Mouse (Mus musculus) left cerebral cortex, adult 8-10 months (tissue): ENCODE results near the gene Hnrnpll. TPM values are rescaled to one million over a fixed set of nuclear protein-coding genes. Genes with fewer than 3 reads are reported as not detected.
A peak's percentile ranks its signal among the peaks of the same experiment; 100 is the strongest.

Source experiments
- DNase-seq, 2 experiments: peaks; one replicate each; pipeline ENCODE4 v3.0.0; 2022; ENCODE audit warnings: low spot score in 2 of 2
- total RNA-seq, 4 experiments: library from RNA; stranded (reverse); gene quantifications; 2 replicates each; pipeline ENCODE4 v1.2.4; 2022

Hnrnpll gene
- total RNA-seq, result 10 to 100 TPM; 56.0 to 60.9 (median 58.8) TPM

DNA sequence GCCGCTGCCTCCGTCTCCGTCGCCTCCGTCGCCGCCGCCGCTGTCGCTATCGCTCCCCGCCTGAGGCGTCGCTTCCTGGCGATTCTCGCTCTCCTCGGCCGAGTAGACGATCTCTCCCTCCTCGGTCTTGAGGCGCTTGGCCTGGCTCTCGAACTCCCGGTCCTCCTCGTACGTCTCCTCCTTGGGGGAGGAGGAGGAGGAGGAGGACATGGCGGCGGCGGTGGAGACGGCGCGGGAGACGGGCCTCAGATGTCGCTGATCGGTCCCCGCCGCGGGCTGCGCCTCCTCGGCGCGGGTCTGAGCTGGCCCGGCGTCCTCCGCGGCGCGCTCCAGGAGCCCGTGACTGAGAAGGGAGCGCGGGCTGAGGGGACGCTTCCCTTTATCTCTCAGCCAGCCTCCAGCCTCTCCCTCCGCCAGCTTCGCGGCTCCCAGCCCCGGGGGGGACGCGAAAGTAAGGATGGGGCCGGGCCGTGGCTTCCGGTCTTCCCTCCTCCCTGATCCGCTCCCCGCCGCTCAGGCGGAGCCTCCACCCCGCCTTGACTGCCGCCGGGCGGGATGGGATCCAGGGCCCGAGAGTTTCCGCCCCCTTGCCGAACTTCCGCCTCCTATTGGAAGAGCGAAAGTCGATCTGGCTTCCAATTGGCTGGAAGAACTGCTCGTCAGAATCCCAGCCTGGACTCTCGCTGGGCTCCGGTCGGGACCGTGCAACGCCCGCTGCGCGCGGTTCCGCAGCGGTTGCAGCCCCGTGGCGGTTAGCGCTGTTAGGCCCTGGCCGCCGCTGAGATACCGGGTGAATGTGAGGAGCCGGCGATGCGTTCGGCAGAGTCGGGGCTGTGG lies at the start of gene Hnrnpll:
TSS of gene Hnrnpll (minus strand) at position 552 of the 837 bp plus-strand sequence.
- DNase-seq, result peak; percentile 94 to 99

DNA sequence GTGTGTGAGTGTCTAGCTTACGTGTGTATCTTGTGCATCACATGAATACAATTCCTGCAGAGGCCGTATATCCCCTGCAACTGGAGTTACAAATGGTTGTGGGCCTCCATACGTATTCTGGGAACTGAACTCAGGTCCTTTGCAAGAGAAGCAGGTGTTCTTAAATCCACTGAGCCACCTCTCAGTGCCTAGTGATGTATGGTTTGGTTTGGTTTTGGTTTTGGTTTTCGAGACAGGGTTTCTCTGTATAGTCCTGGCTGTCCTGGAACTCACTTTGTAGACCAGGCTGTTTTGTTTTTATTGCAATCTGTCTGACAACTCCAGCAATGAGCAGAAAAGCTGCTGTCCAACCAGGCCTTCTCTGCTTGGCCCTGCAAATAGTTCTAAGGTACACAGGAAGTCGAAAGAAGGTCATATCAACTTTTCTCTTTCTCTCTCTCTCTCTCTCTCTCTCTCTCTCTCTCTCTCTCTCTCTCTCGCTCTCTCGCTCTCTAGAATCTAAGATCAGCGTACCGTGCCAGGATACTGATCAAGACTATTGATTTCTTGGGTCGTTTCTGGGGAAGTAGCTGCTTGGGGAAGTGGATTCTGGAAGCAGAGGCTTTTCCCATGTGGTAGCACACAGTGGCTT lies 43.3 kb upstream of the Hnrnpll start:
- DNase-seq, result no peak

DNA sequence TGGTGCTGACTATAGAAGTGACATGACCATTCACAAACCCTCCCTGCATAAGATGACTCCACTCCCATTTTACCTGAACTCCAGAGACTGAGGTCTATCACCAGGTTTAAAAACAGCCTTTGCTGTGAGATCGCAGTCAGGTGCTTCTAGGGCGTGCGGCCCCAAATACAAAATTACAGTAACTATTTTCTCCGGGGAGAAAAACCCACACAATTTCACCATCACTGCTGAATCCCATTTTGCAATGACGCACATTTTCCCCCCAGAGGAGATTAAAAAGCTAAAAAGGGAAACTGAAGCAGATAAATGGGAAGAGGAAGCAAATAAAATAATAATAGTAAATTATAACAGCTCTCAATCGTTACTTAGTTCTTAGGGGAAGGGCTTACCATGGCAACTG lies 37.7 kb upstream of the Hnrnpll start:
- no peak for DNase-seq

DNA sequence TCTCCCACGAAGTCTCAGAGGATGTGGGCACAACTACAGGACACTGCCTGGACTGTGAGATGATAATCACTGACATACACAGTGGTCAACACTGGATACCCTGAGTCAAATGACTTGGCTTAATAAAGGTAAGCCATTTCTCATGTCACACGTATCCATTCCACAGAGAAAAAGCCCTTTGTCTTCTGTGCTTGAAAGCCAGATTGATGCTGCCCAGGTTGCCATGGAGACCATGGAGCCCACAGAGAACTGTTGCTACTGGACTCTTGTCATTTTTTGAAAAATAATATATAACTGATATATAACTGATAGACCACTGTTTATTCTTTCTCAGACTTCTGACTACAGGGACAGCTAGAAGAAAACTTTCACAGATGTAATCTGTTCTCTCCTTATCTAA lies 35.1 kb upstream of the Hnrnpll start:
- DNase-seq, result no peak

DNA sequence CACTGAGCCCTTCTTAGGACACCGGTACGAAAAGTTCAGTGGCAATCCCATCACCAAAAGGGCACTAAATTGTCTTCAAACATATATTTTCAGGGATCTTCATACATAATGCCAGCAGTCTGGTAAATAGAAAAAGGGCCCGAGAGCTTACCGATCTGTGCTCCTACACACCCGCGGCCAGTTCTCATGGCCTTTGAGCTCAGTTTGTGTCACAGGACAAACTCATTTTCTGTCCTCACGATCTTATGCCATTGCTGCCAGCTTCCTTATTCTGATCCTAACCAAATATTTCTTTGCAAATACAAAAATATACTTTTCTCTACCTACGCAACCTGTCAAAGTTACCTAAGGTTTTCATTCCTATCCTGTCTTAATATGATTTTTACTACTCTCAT lies 34.6 kb upstream of the Hnrnpll start:
- no peak for DNase-seq

DNA sequence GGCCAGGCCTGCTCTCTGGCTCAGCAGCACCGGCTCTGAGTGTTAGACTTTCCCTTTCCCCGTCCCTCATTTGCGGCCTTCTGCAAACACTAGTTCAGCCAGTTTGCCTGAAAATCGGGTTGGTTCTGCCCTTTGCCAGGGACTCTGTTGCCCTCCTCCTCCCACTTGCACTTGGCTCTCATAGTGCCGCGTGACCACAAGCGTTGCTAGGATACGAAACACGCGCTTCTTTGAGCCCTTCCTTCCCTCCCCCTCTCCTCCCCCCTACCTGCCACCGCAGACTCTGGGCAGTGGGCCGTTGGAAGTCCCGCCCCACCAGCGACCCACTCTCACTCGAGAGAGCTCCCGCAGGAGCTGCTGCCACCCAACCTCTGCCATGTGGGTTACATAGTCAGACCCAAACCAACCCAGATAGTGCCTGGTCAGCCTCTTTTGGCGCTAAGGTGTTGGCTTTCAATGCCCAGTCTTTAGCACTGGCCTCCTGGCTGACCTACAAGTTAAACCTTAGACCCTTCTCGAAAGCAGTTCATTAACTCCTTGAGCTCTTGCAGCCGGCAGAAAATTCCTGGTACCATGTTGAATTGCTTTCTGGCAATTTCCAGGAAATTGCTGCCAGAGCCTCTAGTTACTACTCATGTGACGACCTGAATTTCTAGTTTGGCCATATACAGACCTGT lies 34.0 kb upstream of the Hnrnpll start:
- DNase-seq, result peak in 1 of 2 experiments; percentile 41

DNA sequence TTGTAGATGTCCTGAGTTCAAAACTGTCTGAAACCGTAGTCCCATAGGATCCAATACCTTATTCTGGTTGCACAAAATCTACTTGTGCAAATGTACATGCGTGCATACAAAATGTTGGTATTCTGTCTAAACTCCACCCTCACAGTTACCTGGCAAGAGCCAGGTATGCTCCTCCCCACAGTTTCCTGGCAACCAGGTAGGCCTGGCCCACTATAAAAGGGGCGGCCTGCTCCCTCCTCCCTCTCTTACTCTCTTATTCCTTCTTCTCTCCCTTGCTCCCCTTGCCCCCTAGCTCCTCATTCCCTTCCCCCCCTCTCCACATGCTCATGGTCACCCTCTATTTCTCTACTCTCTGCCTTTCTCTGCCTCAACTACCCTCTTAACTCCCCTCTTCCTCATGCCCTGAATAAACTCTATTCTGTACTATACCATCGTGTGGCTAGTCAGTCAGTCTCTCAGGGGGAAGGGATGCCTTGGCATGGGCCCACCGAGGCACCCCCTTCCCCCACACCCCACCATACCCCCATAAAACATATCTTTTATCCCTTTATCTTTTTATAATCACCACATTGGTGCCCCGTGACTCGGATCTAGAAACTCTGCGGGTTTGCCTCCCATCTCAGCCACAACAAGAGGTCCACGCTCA lies 33.2 kb upstream of the Hnrnpll start:
- no peak for DNase-seq

DNA sequence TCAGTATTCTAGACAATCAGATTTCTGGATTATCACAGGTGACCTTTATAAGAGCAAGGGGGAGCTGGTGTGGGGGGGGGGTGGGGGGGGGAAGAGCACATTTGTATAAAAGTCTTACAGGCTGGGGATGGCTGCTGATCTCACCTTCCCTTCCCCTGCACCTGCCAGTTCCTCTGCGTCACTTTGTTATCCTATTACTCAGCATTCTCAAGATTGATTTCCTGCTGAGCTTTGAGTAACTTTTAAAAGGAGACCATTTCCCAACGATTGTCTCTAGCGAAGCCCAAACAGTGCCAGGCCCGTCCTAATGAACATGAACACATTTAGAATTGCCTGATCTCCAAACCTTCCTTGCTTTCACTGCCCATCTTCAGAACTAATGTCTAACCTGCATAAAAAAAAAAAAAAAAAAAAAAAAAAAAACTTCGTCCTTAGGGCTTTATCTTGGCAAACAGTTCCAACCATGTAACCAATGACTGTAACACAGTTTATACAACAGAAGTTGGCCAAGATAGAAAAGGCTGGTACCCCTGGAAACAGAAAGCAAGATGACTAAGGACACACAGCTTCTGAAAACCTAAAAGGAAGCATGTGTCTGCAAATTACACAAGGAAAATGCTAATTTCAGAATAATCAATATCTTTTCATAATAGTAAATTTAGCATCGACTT lies 29.9 kb upstream of the Hnrnpll start:
- no peak for DNase-seq

DNA sequence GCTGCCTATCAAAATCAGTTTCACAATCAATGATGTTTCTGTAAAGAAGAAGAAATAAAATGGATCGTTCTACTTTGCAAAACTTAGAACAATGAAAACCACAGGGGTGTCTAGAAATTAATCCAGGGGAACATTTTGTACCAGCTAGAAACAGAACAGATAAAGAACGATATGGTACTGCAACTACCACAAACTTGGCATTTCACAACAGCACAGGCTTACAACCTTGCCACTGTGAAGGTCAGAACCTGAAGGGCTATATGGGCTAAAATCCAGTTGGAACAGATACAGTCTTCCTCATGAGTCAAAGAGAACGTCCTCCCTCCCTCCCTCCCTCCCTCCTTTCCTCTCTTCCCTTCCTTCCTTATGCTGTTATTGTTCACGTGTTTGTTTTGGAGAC lies 28.4 kb upstream of the Hnrnpll start:
- DNase-seq, result no peak

DNA sequence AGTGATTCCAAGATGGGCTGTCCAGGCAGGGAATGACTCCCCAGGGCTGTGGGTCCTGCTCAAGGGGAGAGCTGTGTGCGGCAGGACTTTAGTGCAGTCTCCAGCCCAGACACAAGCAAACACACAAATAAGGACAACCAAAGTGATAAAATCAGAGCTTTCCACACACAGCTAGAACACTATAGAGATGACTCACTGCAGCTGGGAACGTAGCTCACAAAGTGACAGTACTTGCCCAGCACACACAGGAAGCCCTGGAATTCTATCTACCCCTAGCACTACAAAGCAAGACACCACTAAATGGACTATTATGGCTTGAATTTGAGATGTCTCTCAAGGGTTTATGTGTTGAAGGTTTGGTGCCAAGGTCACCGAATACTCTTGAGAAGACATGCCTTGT lies 26.0 kb upstream of the Hnrnpll start:
- no peak for DNase-seq

DNA sequence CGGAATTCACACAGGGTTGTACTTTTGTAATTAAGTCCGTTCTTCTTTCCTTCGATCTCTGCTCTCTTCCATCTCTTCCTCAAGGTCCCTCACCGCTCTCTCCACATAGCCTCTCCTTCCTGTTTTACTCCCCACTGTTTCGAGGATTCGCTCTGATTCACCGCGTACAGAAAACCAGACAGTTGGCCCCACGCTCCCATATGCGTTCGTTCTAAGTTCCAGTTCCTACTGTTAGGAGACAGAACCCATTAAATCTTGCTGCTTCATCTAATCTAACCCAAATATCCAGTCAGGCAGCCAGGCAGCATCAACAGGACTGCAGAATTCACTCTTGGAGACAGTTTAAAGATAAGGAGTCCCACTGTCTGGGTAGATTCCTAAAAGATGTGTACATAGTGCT lies 24.5 kb upstream of the Hnrnpll start:
- DNase-seq, result no peak

DNA sequence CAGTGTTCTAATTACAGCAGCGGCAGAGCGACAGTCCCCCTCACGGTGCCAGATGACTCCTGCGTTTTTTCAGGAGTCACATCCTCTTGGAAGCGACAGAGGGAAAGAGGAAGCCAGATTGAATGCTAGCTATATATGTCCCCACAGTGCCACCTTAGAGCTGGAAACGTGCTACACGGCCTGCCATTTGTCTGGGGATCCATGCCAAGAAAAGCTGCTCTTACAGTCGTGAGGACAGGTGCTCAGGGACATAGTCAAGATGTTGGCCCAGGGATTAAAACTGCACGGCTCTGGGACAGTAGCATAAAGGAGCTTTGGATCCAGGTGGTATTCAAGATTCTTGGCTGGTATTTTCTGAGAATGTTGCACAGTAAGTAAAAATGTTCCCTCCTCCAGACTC lies 22.3 kb upstream of the Hnrnpll start:
- peak in 1 of 2 experiments; percentile 86 for DNase-seq

DNA sequence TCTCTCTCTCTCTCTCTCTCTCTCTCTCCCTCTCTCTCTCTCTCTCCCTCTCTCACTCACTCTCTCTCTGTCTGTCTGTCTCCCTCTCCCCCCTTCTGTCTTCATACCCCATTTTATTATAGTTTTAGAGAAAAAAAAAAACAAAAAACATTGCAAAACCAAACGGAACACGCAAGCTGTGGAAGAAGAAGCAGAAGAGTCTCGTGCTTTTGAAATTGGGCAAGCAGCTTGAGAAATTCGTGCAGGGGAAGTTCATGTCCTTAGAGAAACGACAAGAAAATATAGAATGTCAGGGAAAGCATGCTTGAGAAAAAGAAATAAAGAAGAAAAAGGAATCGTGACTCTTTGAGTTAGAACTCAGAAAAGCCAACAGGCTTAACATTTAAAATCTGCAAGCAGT lies 21.1 kb upstream of the Hnrnpll start:
- DNase-seq, result no peak

DNA sequence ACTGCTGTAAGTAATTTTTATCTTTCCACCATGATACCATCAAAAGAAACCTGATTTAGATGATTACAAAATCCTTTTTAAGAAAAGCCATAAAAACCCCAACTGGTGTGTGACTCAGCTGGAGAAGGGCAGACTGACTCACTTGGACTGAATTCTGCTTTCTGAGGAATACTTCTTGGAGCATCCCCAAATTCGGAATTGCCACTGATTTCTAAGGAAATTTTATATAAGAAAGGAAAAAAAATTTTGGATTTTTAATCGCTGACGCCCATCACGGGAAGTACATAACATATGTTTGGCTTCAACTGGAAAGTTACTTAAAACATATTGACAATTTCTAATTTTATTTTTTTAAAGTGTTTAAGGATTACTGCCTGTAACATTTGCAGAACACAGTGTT lies 16.6 kb upstream of the Hnrnpll start:
- DNase-seq, result peak in 1 of 2 experiments; percentile 34

DNA sequence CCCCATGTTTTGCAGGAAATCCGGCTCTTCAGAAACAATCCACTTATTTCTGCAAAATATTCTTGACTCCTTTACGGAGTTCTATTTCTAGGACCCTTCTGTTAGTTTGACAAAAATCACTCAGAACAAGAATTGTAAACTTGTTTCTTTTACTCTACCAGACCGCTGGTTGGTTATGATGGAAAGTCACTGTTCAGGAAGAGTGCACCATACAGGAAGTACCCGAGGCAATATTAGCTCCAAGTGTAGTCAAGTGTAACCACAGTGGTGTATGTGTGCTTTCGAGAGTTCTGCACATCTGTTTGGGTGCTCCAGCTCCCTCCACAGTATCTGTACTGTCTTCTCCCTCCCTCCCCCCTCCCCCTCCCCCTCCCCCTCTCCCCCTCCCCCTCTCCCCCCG lies 5.1 kb upstream of the Hnrnpll start:
- DNase-seq, result no peak

DNA sequence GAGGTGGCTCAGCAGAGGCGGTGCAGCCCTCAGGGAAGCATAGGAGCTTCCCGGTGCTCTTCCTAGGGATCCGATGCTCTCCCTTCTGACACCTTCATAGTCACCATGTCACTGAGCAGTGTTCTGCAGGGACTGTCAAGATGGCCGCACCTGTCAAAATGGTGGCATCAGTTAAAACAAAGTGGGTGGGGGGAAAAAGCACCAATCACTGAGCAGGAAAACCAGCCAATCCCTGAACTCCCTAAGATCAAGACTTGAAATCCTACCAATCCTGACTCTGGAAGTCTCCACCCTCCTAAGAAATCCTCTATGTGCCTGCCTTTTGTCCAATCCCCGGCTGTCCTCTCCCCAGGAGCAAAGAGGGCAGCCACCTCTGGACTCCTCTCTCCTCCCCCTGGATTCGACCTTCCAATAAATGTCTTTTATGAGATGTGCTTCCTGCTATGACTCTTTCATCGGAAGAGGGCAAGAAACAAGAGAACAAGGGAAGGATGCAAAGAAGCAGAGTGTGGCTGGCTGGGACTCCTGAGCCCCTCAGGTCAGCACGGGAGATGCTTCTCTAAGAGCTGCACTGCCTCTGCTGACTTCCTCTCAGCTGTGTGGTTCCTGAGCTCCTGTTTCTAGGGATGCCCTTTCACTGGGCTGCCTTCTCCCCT lies 1.8 kb upstream of the Hnrnpll start:
- DNase-seq, result no peak

DNA sequence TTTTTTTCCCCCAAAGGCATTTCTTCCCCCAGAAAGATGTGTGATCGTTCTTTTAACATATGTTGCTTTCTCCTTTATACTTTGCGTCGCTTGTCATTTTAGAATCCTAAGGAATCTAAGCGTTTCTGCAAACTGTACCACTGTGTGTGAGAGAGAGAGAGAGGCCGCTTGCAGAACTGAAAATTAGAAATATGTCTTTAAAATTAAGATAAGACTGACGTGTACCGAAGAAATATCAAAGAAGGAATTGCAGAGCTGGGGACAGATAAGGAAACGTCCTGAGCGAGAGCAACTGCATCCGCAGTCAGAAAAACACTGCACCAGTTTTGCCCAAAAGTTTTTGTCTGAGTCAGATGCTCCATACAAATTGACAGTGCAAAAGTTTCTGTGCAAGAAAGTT lies 1.3 kb upstream of the Hnrnpll start:
- no peak for DNase-seq

DNA sequence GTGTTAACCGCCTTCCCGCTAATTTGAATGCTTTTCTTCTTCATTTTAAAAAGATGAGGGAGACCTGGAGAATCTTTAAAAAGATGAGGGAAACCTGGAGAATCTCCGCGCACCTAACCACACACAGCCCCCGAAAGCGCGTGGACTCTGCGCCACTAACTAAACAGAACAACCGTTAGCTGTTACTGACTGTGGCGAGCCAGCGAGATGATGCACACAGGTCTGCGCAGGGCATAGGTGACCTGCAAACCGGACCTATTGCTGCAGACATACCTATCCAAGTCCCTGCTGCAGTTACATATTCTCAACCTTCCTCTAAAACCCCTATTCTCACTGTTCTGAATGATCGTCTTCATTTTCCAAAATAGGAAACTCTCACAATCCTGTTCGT lies 481 bp upstream of the Hnrnpll start:
- DNase-seq, result no peak

DNA sequence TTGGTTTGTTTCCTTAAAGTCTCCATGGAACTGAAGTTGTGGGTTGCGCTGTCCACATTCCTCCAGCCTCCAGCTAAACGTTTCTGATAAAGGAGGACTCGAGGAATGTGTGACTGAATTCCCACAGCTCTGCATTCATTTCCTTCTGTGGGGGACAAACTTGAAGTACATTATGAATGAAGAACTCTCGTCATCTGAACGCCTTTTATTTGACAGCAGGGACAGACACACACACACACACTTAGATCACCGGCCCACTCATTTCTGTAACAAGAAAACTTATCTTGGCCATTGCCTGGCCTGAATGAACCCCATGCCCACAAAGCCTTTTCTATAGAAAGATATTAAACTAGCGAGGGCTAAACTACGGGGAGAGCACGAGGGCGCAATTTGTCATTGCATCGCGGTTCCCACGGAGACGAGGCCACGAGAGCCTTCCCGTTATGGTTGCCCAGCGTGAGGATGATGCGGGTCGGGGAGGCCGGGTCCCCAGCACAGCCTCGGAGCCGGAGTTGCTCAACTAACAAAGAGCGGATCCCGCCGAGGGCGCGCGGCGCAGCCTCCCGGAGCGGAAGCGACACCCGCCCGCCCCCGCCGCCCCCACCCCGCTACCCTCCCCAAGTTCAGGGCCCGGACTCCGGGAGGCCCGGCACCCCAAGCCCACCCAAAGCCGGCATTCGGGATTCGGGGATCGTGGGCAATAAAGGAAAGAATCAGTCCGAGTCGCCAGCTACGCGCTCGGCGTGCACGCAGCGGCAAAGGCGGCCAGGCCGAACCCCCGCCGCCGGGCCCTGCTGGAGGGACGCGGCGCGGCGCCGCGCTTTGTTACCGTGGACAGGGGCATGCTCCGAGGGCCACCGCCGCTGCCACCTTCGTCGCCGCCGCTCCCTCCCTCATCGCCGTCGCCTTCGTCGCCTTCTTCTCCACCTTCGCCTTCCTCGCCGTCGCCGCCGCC lies 1.0 kb downstream of the Hnrnpll start:
- no peak for DNase-seq

DNA sequence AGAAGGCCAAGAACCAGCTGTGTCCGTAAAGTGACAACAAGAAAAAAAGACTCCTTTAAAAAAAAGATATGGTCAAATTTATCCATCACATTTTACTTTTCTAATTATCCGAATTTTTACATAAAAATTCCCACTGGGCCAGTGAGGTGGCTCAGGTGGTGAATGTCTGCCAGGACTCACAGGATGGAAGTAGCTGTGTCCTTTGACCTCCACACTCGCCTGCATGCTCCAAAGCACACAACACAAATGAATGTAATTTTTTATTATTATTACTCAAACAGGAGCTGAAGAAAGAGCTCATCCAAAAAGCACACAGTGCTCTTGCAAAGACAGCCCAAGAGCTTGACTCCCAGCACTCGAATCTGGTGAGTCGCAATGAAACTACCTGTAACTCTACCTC lies 2.0 kb downstream of the Hnrnpll start:
- DNase-seq, result no peak
